Mouse (Mus musculus) stomach, postnatal 0 days (tissue): ENCODE data around the gene Ptprk. TPM values are rescaled to one million over a fixed set of nuclear protein-coding genes. Genes with fewer than 3 reads are reported as not detected.

Source experiments
- ATAC-seq: fragments of 200-750 bp; cut with Nextera tagmentation; 2 replicates; pipeline ENCODE4 v1.8.0; 2017; ENCODE audit not compliant: low FRiP score, low TSS enrichment
- DNase-seq: peaks from one replicate; pipeline ENCODE4 v3.0.0-alpha.2; 2016; ENCODE audit warnings: low spot score
- H3K27ac ChIP-seq: fragments of 300-500 bp; sonication (generic); replicated peaks from 2 replicates; pipeline ENCODE4 v1.5.1; 2014; ENCODE audit warnings: mild to moderate bottlenecking, control low read depth
- H3K27me3 ChIP-seq: fragments of 300-500 bp; sonication (generic); 2 replicates; pipeline ENCODE4 v1.6.1; 2014; ENCODE audit warnings: low read length; ENCODE audit not compliant: control insufficient read depth, insufficient read depth
- H3K36me3 ChIP-seq: fragments of 300-500 bp; sonication (generic); 2 replicates; pipeline ENCODE4 v1.6.1; 2014; ENCODE audit warnings: low read length, mixed read lengths; ENCODE audit not compliant: control insufficient read depth, insufficient read depth
- H3K4me1 ChIP-seq: fragments of 300-500 bp; sonication (generic); replicated peaks from 2 replicates; pipeline ENCODE4 v1.6.1; 2014; ENCODE audit warnings: antibody characterized with exemption; ENCODE audit not compliant: control insufficient read depth, insufficient read depth
- H3K4me2 ChIP-seq: fragments of 300-500 bp; sonication (generic); replicated peaks from 2 replicates; pipeline ENCODE4 v1.6.1; 2014; ENCODE audit warnings: low read depth, mild to moderate bottlenecking, control low read depth, moderate library complexity
- H3K4me3 ChIP-seq: fragments of 300-500 bp; sonication (generic); 2 replicates; pipeline ENCODE4 v1.5.1; 2014; ENCODE audit warnings: low read depth, low read length, control low read depth
- H3K9ac ChIP-seq: fragments of 300-500 bp; sonication (generic); 2 replicates; pipeline ENCODE4 v1.6.1; 2014; ENCODE audit warnings: mild to moderate bottlenecking, low read length, control low read depth, mixed read lengths
- H3K9me3 ChIP-seq: fragments of 300-500 bp; sonication (generic); 2 replicates; pipeline ENCODE4 v1.6.1; 2016; ENCODE audit warnings: low read length; ENCODE audit not compliant: control insufficient read depth
- CTCF ChIP-seq: IDR thresholded peaks from 2 replicates; pipeline ENCODE4 v1.5.1; 2016; ENCODE audit warnings: antibody characterized with exemption, low read depth, mild to moderate bottlenecking, moderate library complexity
- EP300 ChIP-seq: optimal IDR thresholded peaks from 2 replicates; pipeline ENCODE3; 2016; ENCODE audit warnings: antibody characterized with exemption
- WGBS: fragments of 180-500 bp; shearing (Covaris S2); extraction: QIAGEN DNeasy Blood & Tissue Kit; methylation state at CpG from one replicate; pipeline ENCODE4 v1.1.7; 2014; 5-methylcytosine and 5-hydroxymethylcytosine counted together
- polyA plus RNA-seq: library from polyadenylated mRNA; unstranded; fragments of >200 nt; fragmentation: Nextera tagmentation; extraction: Ambion mirVana; gene quantifications from 2 replicates; pipeline ENCODE4 v1.2.1, GENCODE M21; 2015

The Ptprk gene
- polyA plus RNA-seq, 1 experiment from 2014 or later, result 26.9 TPM

DNA sequence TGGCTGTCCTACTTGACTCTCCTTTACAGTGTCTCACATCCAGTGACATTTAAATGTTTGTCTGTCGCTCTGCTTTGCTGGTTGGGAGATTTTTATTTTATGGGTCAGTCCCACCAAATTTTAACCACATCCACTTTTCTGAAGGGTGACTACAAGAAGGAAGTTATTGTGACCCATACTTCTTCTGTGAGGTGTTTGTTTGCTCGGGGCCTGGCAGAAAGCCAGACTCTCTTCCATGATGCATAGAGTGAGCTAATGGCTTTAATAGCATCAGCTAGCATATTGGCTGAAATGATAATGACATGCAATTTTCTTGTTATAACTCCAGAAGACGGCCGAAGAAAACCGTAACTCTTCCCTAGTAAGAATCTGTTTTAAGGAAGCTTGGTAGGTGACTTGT lies 119.0 kb downstream of the Ptprk start:
- Histone ChIP-seq H3K4me3 (no peak overlapping the region), H3K9me3 (no peaks in the 10 kb centered on the region), H3K4me1 (no peaks in the 10 kb centered on the region), H3K9ac (no peak overlapping the region), H3K4me2 (no peak overlapping the region), H3K36me3 (no peaks in the 10 kb centered on the region), H3K27ac (no peak overlapping the region), H3K27me3 (no peaks in the 10 kb centered on the region)
- TF ChIP-seq CTCF, result no peak
- no peak for TF ChIP-seq EP300
- DNase-seq (peak; percentile 60), ATAC-seq (peak; percentile 69; the same call in 1 of the 2 replicates)
- 74% methylated on average over 5 of the region's 5 CpGs for WGBS

DNA sequence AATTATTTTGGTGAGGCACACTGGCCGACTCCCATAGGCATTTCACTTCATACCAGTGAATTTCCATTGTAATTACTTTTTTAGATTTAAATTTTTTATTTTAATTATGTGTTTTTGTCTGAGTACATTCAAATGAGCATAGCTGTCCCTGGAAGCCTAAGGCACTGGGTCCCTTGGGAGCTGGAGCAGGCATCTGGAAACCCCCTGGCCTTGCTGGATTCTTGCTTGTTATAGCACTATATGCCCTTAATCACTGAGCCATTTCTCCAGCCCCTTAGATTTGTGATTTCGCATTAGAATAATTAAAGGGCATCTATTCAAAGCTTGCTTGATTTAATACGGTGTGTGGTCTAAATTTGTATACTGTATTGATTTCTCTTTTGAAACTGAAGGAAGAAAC lies 126.0 kb downstream of the Ptprk start:
- DNase-seq (no peak), ATAC-seq (no peak)
- H3K4me1 ChIP-seq, result no peaks in the 10 kb centered on the region
- H3K36me3 ChIP-seq, result no peaks in the 10 kb centered on the region
- no peak overlapping the region for H3K27ac ChIP-seq
- H3K27me3 ChIP-seq, result no peaks in the 10 kb centered on the region
- H3K4me2 ChIP-seq, result no peak overlapping the region
- WGBS, result 93% methylated on average over 3 of the region's 3 CpGs
- no peak overlapping the region for H3K9ac ChIP-seq
- H3K4me3 ChIP-seq, result no peak overlapping the region
- TF ChIP-seq CTCF (no peak), EP300 (no peak)
- H3K9me3 ChIP-seq, result no peaks in the 10 kb centered on the region

DNA sequence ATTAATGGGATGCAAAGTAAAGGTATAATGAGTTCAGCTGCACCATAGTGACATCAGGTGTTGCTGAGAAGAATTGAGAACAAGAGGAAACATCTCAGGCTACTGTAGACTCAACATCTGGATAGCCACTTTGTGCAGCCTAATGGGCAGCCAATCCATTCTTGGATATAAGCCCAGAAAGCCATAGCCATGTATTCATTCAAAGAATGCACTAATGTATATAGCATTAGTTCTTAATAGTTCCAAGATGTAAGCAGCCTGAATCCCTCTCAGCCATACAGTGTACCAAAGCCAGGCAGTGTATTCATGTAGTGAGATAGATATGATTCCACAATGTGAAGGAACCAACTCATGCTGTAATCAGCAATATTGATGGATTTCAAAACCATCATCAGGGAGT lies 134.8 kb downstream of the Ptprk start:
- Histone ChIP-seq H3K4me2 (no peak overlapping the region), H3K4me1 (0 out of 2 replicates have a peak, but pooled peaks cover 2% of the 10 kb centered on the region), H3K27me3 (no peaks in the 10 kb centered on the region), H3K27ac (no peak overlapping the region), H3K9me3 (no peaks in the 10 kb centered on the region), H3K4me3 (no peak overlapping the region), H3K36me3 (no peaks in the 10 kb centered on the region), H3K9ac (no peak overlapping the region)
- ATAC-seq, result no peak
- no peak for DNase-seq
- TF ChIP-seq EP300 (no peak), CTCF (no peak)

DNA sequence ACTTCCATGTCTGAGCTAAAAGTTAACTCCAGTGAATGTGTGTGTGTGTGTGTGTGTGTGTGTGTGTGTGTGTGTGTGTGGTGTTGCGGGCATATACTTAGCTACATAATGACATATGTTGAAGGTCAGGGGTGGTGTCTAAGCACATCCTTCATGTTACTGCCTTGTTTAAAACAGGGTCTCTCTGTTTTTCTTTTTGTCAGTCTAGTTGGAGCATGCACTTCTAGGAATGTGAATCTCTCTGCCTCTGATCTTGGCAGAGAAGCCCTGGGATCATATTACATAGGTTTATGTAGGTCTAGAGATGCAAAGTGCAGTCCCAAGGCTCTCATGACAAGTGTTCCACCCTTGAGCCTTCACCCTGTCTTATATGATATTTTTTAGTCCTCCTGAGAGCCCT lies 137.5 kb downstream of the Ptprk start:
- Histone ChIP-seq H3K27me3 (no peaks in the 10 kb centered on the region), H3K27ac (no peak overlapping the region), H3K36me3 (no peaks in the 10 kb centered on the region), H3K9me3 (no peaks in the 10 kb centered on the region), H3K9ac (no peak overlapping the region), H3K4me3 (no peak overlapping the region), H3K4me1 (0 out of 2 replicates have a peak, but pooled peaks cover 2% of the 10 kb centered on the region), H3K4me2 (no peak overlapping the region)
- 58% methylated on average over 1 of the region's 1 CpGs for WGBS
- DNase-seq (no peak), ATAC-seq (0 out of 2 replicates have a peak, but pooled peaks have one; percentile 18)
- TF ChIP-seq EP300 (no peak), CTCF (no peak)

DNA sequence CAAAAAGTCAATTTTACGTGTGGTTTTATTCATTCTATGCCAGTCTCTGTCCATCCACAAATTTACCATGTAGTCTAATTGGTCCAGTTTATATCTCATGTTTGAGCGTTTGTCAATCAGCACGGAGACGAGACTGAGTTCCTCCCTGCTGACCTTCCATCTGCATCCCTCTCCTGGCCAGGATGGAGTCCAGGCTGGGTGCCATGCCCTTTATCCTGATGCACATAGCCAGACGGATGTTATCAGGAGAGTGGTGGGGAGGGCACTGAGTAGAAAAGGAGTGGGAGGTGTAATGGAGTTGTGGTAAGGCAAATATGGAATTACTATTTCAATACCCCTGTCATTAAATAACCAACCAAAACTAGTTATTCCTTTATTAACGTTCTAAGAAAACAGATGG lies 140.5 kb downstream of the Ptprk start:
- Histone ChIP-seq H3K4me1 (0 out of 2 replicates have a peak, but pooled peaks cover 2% of the 10 kb centered on the region), H3K4me3 (no peak overlapping the region), H3K36me3 (no peaks in the 10 kb centered on the region), H3K27ac (no peak overlapping the region), H3K4me2 (no peak overlapping the region), H3K9ac (no peak overlapping the region), H3K27me3 (no peaks in the 10 kb centered on the region), H3K9me3 (no peaks in the 10 kb centered on the region)
- ATAC-seq (no peak), DNase-seq (no peak)
- no peak for TF ChIP-seq EP300
- TF ChIP-seq CTCF, result no peak
- 72% methylated on average over 6 of the region's 6 CpGs for WGBS

DNA sequence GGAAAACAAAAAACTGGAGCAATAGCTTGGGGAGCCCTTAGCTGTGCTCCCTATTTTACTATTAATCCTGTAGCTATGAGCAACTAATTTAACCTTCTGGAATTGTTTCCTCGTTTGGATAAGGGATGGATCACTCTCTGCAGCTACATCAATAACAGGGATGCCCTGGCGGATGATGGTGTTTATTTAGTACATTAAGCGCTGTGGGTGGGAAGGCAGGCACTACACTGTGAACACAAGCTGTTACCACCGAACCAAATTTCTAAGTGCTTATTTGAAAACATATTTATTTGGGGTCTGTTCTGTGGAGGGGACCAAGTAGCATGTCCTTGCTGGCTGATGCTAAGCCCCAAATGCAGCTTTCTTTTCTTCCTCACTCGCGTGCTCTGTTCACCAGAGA lies 149.0 kb downstream of the Ptprk start:
- no peaks in the 10 kb centered on the region for H3K27me3 ChIP-seq
- ATAC-seq (no peak), DNase-seq (no peak)
- H3K36me3 ChIP-seq, result no peaks in the 10 kb centered on the region
- no peaks in the 10 kb centered on the region for H3K9me3 ChIP-seq
- H3K9ac ChIP-seq, result no peak overlapping the region
- TF ChIP-seq CTCF (no peak), EP300 (no peak)
- H3K4me1 ChIP-seq, result no peaks in the 10 kb centered on the region; the same call in 1 of the 2 replicates
- no peak overlapping the region for H3K27ac ChIP-seq
- H3K4me2 ChIP-seq, result no peak overlapping the region
- WGBS, result 62% methylated on average over 6 of the region's 6 CpGs
- no peak overlapping the region for H3K4me3 ChIP-seq
